In genomic region chr14:54205904-54206303, GRCm38 (mm10) we compare ENCODE assay signal across 23 mouse cellular contexts. TPM values are rescaled to one million over a fixed set of nuclear protein-coding genes. Genes with fewer than 3 reads are reported as not detected.
DNase-seq lines count a peak whose midpoint lies in the region; ATAC-seq and TF ChIP-seq lines count a peak whose summit lies in the region.
"Had no signal": no experiment of that assay in that cellular context is flagged by ENCODE, and none has a peak within 500 bp of the region (broad histone marks: within the 10 kb centered on the region; RNA-seq: fewer than 3 reads in every experiment).

No protein-coding gene starts in this region.

- H3K4me3 ChIP-seq in kidney, embryonic 15.5 days (replicated peaks) = no peak overlapping the region
- 0 out of 2 replicates have a peak overlapping the region, but pooled peaks have one; percentile 4 for H3K4me3 ChIP-seq in thymus, adult 2 months (ENCODE audit: control insufficient read depth, insufficient read depth, low read length)
- no peak overlapping the region for H3K4me3 ChIP-seq in stomach, embryonic 16.5 days (replicated peaks; ENCODE audit: low read length)
- H3K4me3 ChIP-seq: embryonic facial prominence, embryonic 13.5 days; forebrain, embryonic 12.5 days; heart, embryonic 15.5 days; hindbrain, embryonic 13.5 days had no signal

- no peaks in the 10 kb centered on the region for H3K36me3 ChIP-seq in kidney, embryonic 15.5 days
- H3K36me3 ChIP-seq in thymus, adult 2 months (ENCODE audit: control insufficient read depth, insufficient read depth, low read length) = peaks cover 94% of the 10 kb centered on the region
- H3K36me3 ChIP-seq in stomach, embryonic 16.5 days (ENCODE audit: control insufficient read depth, insufficient read depth, low read length) = no peaks in the 10 kb centered on the region
- H3K36me3 ChIP-seq: embryonic facial prominence, embryonic 13.5 days; forebrain, embryonic 12.5 days; heart, embryonic 15.5 days; hindbrain, embryonic 13.5 days had no signal

- TF ChIP-seq POLR2A in thymus, adult 2 months (IDR thresholded peaks at IDR 0.05; ENCODE audit: control insufficient read depth, extremely low read depth, insufficient read depth, low read length, poor library complexity) = no peak

- H3K27ac ChIP-seq in kidney, embryonic 15.5 days = peak overlapping the region; percentile 10; the same call in 1 of the 2 replicates
- H3K27ac ChIP-seq in thymus, adult 2 months (ENCODE audit: control insufficient read depth, insufficient read depth, low read length) = peak overlapping the region; percentile 55
- 0 out of 2 replicates have a peak overlapping the region, but pooled peaks have one; percentile 11 for H3K27ac ChIP-seq in stomach, embryonic 16.5 days (ENCODE audit: low read length)
- H3K27ac ChIP-seq: embryonic facial prominence, embryonic 13.5 days; forebrain, embryonic 12.5 days; heart, embryonic 15.5 days; hindbrain, embryonic 13.5 days; hindbrain, postnatal 0 days had no signal

- no peak for ATAC-seq in kidney, embryonic 15.5 days (replicated peaks; ENCODE audit: low FRiP score)
- no peak for ATAC-seq in stomach, embryonic 16.5 days (ENCODE audit: insufficient read depth, low FRiP score)
- ATAC-seq: activated CD4-positive, CD25-positive, alpha-beta regulatory T cell, adult 4 months; forebrain, embryonic 16.5 days; hindbrain, postnatal 0 days had no signal

- WGBS in kidney, embryonic 15.5 days = 43% methylated on average over 6 of the region's 6 CpGs
- WGBS in thymus, adult 2 months = 85% methylated on average over 6 of the region's 6 CpGs
- 43% methylated on average over 6 of the region's 6 CpGs for WGBS in stomach, embryonic 16.5 days

- peak; percentile 55 for DNase-seq in heart, adult 11 months
- DNase-seq in heart, adult 9 months (ENCODE audit: low spot score in 2 of 2) = no peak
- no peak for DNase-seq in kidney, postnatal 14 days
- no peak for DNase-seq in thymus, adult 2 months
- DNase-seq in thymus, postnatal 4 days = no peak
- no peak for DNase-seq in adrenal gland, postnatal 10 days
- DNase-seq: adrenal gland, postnatal 25 days; cerebellum, adult 18-20 months; cerebellum, adult 9-11 months; cerebellum, postnatal 36 days; embryo, embryonic 11 days; gastrocnemius, postnatal 14 days; heart, postnatal 14 days had no signal

- H3K4me2 ChIP-seq in kidney, embryonic 15.5 days = no peak overlapping the region
- H3K4me2 ChIP-seq in stomach, embryonic 16.5 days (ENCODE audit: low read depth, low read length) = no peak overlapping the region
- H3K4me2 ChIP-seq: embryonic facial prominence, embryonic 13.5 days; forebrain, embryonic 12.5 days; heart, embryonic 11.5 days; heart, embryonic 15.5 days; hindbrain, embryonic 13.5 days had no signal

- H3K9me3 ChIP-seq in kidney, embryonic 15.5 days (replicated peaks) = no peaks in the 10 kb centered on the region
- no peaks in the 10 kb centered on the region for H3K9me3 ChIP-seq in stomach, embryonic 16.5 days (replicated peaks; ENCODE audit: control insufficient read depth, low read length)
- H3K9me3 ChIP-seq: embryonic facial prominence, embryonic 13.5 days; forebrain, embryonic 12.5 days; heart, embryonic 15.5 days; hindbrain, embryonic 13.5 days had no signal

- H3K9ac ChIP-seq in kidney, embryonic 15.5 days = no peak overlapping the region
- no peak overlapping the region for H3K9ac ChIP-seq in stomach, embryonic 16.5 days (ENCODE audit: low read length)
- H3K9ac ChIP-seq: embryonic facial prominence, embryonic 13.5 days; forebrain, embryonic 12.5 days; heart, embryonic 15.5 days; hindbrain, embryonic 13.5 days had no signal

- TF ChIP-seq CTCF in thymus, adult 2 months (IDR thresholded peaks at IDR 0.05; ENCODE audit: borderline replicate concordance, control insufficient read depth, extremely low read depth, insufficient read depth, low read length, poor library complexity) = no peak

- H3K27me3 ChIP-seq in kidney, embryonic 15.5 days = no peaks in the 10 kb centered on the region
- H3K27me3 ChIP-seq in thymus, adult 2 months (ENCODE audit: control insufficient read depth, insufficient read depth, low read length) = no peaks in the 10 kb centered on the region
- H3K27me3 ChIP-seq in stomach, embryonic 16.5 days (ENCODE audit: control insufficient read depth, insufficient read depth, low read length) = no peaks in the 10 kb centered on the region
- H3K27me3 ChIP-seq: embryonic facial prominence, embryonic 13.5 days; forebrain, embryonic 12.5 days; heart, embryonic 15.5 days; hindbrain, embryonic 13.5 days had no signal

- peaks cover 28% of the 10 kb centered on the region for H3K4me1 ChIP-seq in kidney, embryonic 15.5 days
- peaks cover 30% of the 10 kb centered on the region for H3K4me1 ChIP-seq in thymus, adult 2 months (replicated peaks; ENCODE audit: control insufficient read depth, insufficient read depth, low read length)
- peaks cover 17% of the 10 kb centered on the region for H3K4me1 ChIP-seq in stomach, embryonic 16.5 days (ENCODE audit: control insufficient read depth, insufficient read depth, low read length)
- H3K4me1 ChIP-seq: embryonic facial prominence, embryonic 13.5 days; forebrain, embryonic 12.5 days had no signal

RNA-seq across cellular contexts. Expression of gene Dad1, which starts 48.0 kb away (rescaled TPM):
- polyA plus RNA-seq in kidney, embryonic 15.5 days (2015; fragmentation: Nextera tagmentation; extraction: Ambion mirVana) = 427 and 441 TPM in 2 replicates
- polyA plus RNA-seq in thymus, adult 2 months (2012; rRNA removed) = 513 and 641 TPM in 2 replicates
- polyA plus RNA-seq in stomach, embryonic 16.5 days (2015; fragmentation: Nextera tagmentation; extraction: Ambion mirVana) = 391 and 448 TPM in 2 replicates
- total RNA-seq in adrenal gland, postnatal 10 days (2021) = 100 to 1,000 TPM; 171 to 191 TPM

RNA-seq across cellular contexts. Expression of gene Abhd4, which starts 48.1 kb away (rescaled TPM):
- polyA plus RNA-seq in kidney, embryonic 15.5 days (2015; fragmentation: Nextera tagmentation; extraction: Ambion mirVana) = 61.3 and 67.6 TPM in 2 replicates
- 21.5 and 23.6 TPM in 2 replicates for polyA plus RNA-seq in thymus, adult 2 months (2012; rRNA removed)
- 51.7 and 57.0 TPM in 2 replicates for polyA plus RNA-seq in stomach, embryonic 16.5 days (2015; fragmentation: Nextera tagmentation; extraction: Ambion mirVana)
- total RNA-seq in adrenal gland, postnatal 10 days (2021) = 100 to 1,000 TPM; 206 to 229 TPM
